Mouse (Mus musculus) heart, adult 18-20 months (tissue): ENCODE data around the gene Ctu2. TPM values are rescaled to one million over a fixed set of nuclear protein-coding genes. Genes with fewer than 3 reads are reported as not detected.
A peak's percentile ranks its signal among the peaks of the same experiment; 100 is the strongest.

Experiments used
- DNase-seq, 2 experiments: peaks; one replicate each; pipeline ENCODE4 v3.0.0; 2021 to 2022; ENCODE audit warnings: mixed read lengths in 1 of 2
- long read RNA-seq, 2 experiments: library from polyadenylated mRNA; stranded (forward); transcript quantifications; one replicate each; pipeline ENCODE4 v2.0.0; 2021
- total RNA-seq, 2 experiments: library from RNA; stranded (reverse); gene quantifications; 2 replicates each; pipeline ENCODE4 v1.2.3; 2021

Gene Ctu2
- total RNA-seq = 1 to 10 TPM; 5.8 to 8.0 TPM
- long read RNA-seq, experiment 1, transcript Ctu2-201 (15 exons, 3,066 nt) = major isoform, 6 of 8 reads
- long read RNA-seq, experiment 1, partial matches to known transcripts = 1 of 8 reads
- long read RNA-seq, experiment 1, other reads (novel, unspliced or antisense) = 0 of 8 reads
- long read RNA-seq, experiment 2, partial matches to known transcripts = 0 of 5 reads
- long read RNA-seq, experiment 2, other reads (novel, unspliced or antisense) = 1 of 5 reads

- DNase-seq = peak; percentile 93
Measured at GRCm38 (mm10) chr8:122475580-122476320, at the start of gene Ctu2, which contains the start of gene Rnf166. Ctu2 (plus strand) TSS chr8:122476143. Rnf166 (minus strand) TSS chr8:122476064.

GRCm38 (mm10) chr8:122426145-122426544 lies 49.8 kb upstream of the Ctu2 start:
- DNase-seq = no peak

- no peak for DNase-seq
Measured at GRCm38 (mm10) chr8:122427607-122428006, 48.3 kb upstream of the Ctu2 start.

DNA sequence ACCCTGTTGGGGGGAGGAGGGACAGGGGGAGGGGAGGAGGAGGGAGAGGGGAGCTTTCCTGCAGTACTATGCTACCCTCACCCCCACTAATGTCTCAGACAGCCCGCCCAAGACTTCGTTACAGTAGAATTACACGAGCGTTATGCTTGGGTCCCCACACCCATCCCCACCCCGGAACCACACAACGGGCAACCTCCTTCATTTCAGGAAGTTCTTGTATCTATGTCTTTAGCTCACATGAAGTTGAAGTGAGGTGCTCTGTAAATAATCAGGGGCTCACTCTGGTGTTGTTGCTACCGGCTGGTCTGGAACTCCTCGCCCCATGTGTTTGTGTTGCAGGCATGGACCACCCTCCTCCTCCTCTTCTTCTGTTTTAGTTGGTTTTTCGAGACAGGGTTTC lies 47.8 kb upstream of the Ctu2 start:
- no peak for DNase-seq

DNA sequence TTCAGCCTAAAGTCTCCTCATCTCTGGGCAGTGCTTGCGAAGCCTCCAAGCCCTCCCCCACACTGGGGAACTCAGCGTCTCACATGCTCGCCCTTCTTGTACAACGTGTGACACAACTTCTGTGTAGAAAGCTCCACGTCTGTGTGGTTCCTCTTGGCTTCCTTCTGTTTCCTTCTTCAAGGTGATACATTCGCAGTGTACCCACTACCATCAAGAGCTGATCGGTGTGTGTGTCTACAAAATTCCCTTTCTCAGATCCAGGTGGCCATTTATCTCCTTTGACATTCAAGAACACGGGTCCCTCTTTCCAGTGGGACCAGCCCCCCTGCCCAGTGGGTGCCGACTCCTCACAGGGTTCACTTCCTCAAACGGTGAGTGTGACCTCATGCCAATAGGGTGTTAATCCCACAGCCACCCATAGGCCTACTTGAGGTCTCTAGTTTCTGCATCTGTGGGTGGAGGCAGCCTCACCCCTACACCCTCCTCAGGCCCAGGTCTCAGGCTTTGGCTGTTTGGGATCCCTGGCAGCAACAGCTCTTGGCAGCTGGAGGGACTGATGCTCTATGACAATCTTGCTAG lies 45.8 kb upstream of the Ctu2 start:
- DNase-seq = peak; percentile 40 to 63

DNA sequence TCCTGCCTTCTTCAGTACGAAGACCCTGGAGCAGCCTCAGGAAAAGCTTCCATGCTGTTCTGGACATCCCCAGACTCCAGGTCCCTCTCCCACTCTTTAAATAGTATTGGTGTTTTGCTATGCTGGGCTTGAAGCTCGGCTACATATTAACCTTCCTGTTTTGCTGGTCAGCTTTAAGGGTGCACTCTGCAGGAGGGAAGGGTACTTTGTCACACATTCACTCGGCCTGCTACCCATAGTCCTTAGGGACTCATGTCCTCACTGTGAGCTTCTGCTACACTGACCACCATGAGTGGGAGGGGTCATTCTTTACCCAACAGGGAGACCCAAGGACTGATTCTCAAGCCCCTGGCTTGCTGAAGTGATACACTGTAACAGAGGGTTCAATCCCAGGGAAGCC lies 45.3 kb upstream of the Ctu2 start:
- no peak for DNase-seq

DNA sequence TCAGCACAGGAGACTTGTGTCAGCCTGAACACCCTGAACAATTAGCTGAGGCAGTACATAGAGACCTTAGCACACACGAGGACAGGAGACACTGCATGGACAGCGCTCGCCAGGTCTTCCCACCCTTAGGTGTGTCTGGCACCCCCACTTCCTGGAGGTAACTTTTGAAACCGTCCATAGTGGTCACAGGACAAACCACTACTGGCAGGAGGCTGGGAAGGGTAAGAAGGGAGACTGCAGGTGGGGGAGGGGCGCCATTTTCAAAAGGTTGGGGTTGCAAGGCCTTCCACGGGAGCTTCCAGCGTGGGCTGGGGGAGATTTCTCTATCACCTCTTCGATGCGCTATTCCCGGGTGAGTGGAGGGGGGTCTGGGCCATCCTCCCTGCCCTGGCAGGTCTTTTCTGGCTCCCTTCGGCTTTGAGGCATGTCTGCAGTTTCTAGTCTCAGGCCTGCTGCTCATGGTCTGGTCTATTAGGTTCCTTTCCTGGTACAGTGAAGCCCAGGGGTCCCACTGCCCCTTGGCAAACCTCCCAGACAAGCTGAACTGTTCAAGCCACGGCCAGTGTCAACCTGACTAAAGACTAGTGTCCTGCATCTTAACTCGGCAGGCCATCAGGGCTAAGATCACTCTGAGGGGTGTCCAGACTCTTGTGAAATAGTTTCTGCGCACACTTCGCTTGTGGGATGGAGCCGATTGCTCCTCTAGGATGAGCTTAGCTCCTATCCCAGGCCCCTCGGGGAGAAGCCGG lies 44.1 kb upstream of the Ctu2 start:
- DNase-seq = peak in 1 of 2 experiments; percentile 80

DNA sequence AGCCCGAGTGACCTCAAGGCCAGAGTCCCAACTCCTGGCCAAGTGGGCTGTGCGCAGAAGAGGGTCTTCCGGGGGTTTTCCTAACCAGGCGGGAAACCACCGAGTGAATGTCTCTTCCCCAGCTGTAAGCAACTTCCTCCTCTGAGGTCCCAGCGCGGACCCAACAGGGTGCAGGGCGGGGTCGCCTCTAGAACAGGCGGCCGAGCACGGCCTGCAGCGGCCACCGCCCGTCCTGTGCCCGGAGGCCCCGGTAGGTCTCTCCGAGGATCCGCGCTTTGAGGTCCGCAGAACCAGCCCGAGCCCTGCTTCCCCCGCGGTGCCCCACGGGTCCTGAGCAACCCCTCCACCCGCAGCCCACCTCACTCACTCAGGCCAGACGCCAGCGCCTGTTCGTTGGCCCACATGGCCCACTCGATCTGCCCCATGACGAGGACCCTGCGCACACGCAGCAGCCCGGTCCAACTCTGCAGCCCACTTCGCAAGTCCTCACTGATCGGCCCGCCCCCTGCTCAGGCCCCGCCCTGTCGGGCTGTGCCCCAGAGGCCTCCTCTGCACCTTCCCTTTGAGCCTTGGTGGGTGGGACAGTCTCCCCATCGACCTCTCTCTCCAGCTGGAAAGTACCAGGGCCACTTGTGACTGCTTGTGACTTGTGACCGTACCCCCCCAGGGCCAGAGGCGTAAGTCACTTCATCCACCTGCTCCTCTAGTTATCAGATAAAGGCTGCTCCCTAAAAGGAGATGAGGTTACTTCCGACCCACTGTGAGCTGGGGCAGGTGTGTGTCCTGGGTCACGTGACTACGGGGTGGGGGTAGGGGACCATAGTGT lies 43.3 kb upstream of the Ctu2 start, which contains the start of gene Cyba:
TSS of gene Cyba (minus strand) at position 488 of the 826 bp plus-strand sequence.
- DNase-seq = peak; percentile 85 to 89

- DNase-seq = no peak
Measured at GRCm38 (mm10) chr8:122433269-122433905, 42.6 kb upstream of the Ctu2 start.

DNA sequence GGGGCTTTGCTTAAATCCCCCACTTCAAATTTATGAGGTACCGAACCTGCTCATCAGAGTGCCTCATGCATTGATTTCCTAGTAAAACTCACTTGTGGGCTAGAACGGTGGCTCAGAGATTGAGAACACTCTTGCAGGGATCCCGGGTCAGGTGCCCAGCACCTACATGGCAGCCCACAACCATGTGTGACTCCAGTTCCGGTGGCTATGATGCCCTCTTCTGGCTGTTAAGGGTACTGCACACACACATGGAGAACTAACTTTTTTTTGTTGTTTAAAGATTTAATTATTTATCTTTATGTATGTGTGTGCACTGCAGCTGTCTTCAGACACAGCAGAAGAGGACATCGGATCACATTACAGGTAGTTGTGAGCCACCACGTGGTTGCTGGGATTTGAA lies 40.6 kb upstream of the Ctu2 start:
- DNase-seq = no peak

- no peak for DNase-seq
Measured at GRCm38 (mm10) chr8:122436146-122436545, 39.8 kb upstream of the Ctu2 start.

- no peak for DNase-seq
Measured at GRCm38 (mm10) chr8:122436586-122437125, 39.3 kb upstream of the Ctu2 start.

GRCm38 (mm10) chr8:122437708-122438331 lies 38.1 kb upstream of the Ctu2 start:
- no peak for DNase-seq

DNA sequence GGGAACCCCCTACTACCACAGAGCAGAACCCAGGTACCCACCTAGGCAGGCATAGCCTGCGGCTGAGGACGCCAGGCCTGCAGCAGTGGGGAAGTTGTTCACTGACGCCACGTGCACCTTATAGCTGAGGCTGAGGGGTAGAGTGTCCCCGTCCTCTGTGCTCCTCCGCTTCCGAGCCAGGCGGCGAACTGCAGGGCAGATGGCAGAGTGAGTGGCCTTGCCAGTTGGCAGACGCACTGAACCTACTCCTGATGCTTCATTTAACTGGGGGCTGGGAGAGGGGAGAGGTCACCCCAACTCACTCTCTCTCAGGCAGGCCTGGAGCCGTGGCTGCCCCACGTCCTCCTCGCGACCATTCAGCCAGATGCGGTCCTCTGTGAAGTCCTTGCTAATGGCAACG lies 36.6 kb upstream of the Ctu2 start:
- no peak for DNase-seq

GRCm38 (mm10) chr8:122441326-122441725 lies 34.6 kb upstream of the Ctu2 start:
- DNase-seq = no peak

DNA sequence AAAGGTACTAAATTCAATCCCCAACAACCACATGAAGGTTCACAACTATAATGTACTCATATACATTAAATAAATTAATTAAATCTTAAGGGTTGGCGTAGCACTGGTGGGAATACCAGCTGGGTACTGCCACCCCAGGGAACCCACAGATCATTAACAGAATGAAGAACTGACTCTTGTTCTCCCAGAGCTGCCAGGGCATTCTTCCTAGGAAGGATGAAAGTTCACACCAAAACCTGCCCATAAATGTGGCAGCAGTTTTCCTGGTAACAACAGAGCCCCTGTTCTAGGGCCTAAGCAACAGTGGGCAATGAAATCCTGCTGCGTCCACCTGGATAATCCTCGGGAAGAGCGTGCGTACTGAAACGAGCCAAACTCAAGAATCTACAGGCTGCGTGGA lies 33.6 kb upstream of the Ctu2 start:
- no peak for DNase-seq

DNA sequence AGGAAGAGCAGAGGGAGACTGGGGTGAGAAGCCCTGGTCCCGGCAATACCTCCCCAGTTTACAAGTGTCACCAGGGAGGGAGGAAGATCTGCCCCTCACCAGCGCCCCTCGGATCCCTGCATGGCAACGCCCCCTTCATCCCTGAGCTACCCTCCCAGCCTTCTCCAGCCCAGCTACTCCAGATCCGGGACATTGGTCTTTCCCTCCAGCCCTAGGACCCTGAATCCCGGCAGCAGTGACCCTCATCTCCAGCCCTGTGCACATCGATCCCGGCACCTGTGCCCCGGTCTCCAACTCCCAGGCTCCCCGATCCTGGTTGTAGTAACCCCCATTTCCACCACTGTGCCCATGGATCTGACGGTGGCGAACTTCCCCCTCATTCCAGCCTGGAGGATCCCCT lies 33.2 kb upstream of the Ctu2 start:
- no peak for DNase-seq

DNA sequence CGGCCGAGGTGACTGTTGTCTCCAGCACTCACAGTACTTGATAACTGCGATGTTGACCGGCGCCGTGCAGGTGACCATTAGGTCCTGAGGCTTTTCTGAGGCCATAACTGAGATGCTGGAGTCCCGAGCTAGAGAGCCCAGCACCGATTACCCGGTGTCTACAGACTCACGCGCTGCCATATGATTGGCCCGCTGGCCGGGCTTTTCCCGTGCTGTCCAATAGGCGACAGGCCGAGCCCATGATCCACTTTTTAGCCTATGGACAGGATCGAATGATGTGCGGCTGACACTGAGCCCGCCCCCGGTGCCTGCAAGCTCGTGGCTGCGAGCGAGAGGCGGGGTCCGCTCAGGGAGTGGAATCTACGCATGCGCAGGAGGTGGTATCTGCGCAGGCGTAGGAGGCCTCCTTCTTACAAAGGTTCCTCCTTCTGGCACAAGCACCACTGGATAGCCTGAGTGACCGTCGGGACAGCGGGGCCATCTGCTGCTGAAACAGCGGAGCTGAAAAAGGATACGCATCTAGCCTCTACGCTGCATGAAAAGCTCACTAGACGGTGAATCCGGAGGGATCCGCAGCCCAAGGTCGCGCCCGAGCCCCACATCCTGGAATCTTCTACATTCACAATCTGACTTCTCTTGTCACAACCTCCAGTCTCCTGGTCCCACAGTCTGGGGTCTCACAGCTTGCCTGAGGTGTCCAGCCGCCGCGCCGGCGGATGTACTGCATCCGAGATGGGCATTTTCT lies 32.5 kb upstream of the Ctu2 start, which contains the start of gene Mvd:
TSS of gene Mvd (minus strand) at position 161 of the 745 bp plus-strand sequence.
- DNase-seq = peak; percentile 98 to 100

- peak; percentile 91 to 92 for DNase-seq
Measured at GRCm38 (mm10) chr8:122444058-122444748, 31.7 kb upstream of the Ctu2 start.
